Mouse (Mus musculus) C2C12 (cell line): ENCODE measurements around the gene Themis3.

Experiments used
- CTCF ChIP-seq: IDR thresholded peaks from one replicate; pipeline ENCODE4 v1.5.1; 2011; ENCODE audit not compliant: control insufficient read depth, insufficient read depth, insufficient read length
- FOSL1 ChIP-seq: IDR thresholded peaks from one replicate; pipeline ENCODE4 v1.8.0; 2011; ENCODE audit warnings: mild to moderate bottlenecking, low read length; ENCODE audit not compliant: poor library complexity, insufficient read depth, severe bottlenecking
- MAX ChIP-seq: IDR thresholded peaks from one replicate; pipeline ENCODE4 v1.6.1; 2011; ENCODE audit warnings: mild to moderate bottlenecking, control low read depth
- MYOG ChIP-seq: IDR thresholded peaks from one replicate; pipeline ENCODE4 v1.6.1; 2011; ENCODE audit not compliant: control insufficient read depth, insufficient read length; ENCODE audit errors: extremely low read depth
- USF1 ChIP-seq: IDR thresholded peaks from one replicate; pipeline ENCODE4 v1.6.1; 2011; ENCODE audit warnings: low read depth, mild to moderate bottlenecking, control low read depth, moderate library complexity

DNA sequence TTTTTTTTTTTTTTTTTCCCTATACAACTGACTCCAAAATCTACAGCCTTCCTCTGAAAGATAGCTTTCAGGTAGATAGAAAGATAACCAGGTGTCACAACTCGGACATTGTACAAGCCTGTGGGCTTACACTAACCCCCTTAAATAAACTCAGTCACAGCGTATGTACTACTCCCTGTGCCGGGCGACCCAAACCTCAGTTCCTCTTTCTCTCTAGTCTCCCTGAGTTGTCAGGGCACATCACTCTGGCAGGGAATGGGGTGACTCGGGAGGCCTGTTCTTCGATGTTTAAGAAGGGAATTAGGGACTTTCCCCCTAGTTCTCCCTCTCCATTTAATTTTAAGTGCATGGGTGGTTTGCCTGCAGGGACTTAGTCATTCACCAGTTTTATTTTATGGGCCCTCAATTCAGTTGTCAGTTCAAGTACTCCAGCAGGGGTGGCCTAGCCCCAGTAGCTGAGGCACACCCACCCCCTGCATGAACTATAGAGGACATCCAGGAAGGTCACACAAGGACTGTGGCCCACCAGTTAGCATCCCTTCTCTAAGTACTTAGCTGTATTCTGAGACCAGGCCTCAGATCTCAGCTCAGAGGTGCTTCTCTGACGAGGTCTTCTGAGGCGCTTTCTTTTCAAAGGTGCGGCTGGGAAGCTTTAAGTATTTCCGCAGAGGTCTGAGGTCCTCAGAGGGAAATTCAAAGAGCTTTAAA, 80.0 kb downstream of the Themis3 start:
- no peak for TF ChIP-seq CTCF
- TF ChIP-seq USF1: no peak
- TF ChIP-seq MYOG: no peak
- TF ChIP-seq MAX: no peak
- TF ChIP-seq FOSL1: no peak
